Mouse (Mus musculus) testis, adult 2 months (tissue): ENCODE data around the gene Mapkapk2.

Source experiments
- CTCF ChIP-seq: fragments of 200-500 bp; IDR thresholded peaks from 2 replicates; pipeline ENCODE4 v1.5.1; 2012; ENCODE audit warnings: low read depth, mild to moderate bottlenecking, inconsistent platforms, low read length, moderate library complexity; ENCODE audit not compliant: control insufficient read depth, insufficient read depth, insufficient replicate concordance
- POLR2A ChIP-seq: fragments of 200-500 bp; IDR thresholded peaks from 2 replicates; pipeline ENCODE4 v1.6.1; 2012; ENCODE audit warnings: low read depth, mild to moderate bottlenecking, inconsistent platforms, low read length, moderate library complexity; ENCODE audit not compliant: control insufficient read depth

- TF ChIP-seq POLR2A (no peak), CTCF (no peak)
Observed at GRCm38 (mm10) chr1:131089525-131090127, 8.0 kb downstream of the Mapkapk2 start.
